Mouse (Mus musculus) embryonic facial prominence, embryonic 14.5 days (tissue): Measurements from ENCODE around the gene Zbtb39. TPM values are rescaled to one million over a fixed set of nuclear protein-coding genes. Genes with fewer than 3 reads are reported as not detected.
"Not testable (repeated sequence)": the region's sequence is repeated elsewhere in the genome, so short reads cannot be mapped to it uniquely, and the experiment has no call there.

ENCODE experiments used
- ATAC-seq: fragments of 200-750 bp; cut with Nextera tagmentation; 2 replicates; pipeline ENCODE4 v1.8.0; 2017; ENCODE audit warnings: low read depth, moderate number of reproducible peaks, moderate TSS enrichment
- DNase-seq: peaks from one replicate; pipeline ENCODE4 v3.0.0-alpha.2; 2015; ENCODE audit warnings: low spot score
- H3K27ac ChIP-seq: fragments of 300-500 bp; sonication (generic); replicated peaks from 2 replicates; pipeline ENCODE4 v1.5.1; 2014; ENCODE audit warnings: low read depth, mild to moderate bottlenecking, low read length, moderate library complexity
- H3K27me3 ChIP-seq: fragments of 300-500 bp; sonication (generic); replicated peaks from 2 replicates; pipeline ENCODE4 v1.6.1; 2014; ENCODE audit warnings: low read length; ENCODE audit not compliant: control insufficient read depth, insufficient read depth
- H3K36me3 ChIP-seq: fragments of 300-500 bp; sonication (generic); 2 replicates; pipeline ENCODE4 v1.6.1; 2014; ENCODE audit warnings: low read length, mixed read lengths; ENCODE audit not compliant: control insufficient read depth, insufficient read depth
- H3K4me1 ChIP-seq: fragments of 300-500 bp; sonication (generic); 2 replicates; pipeline ENCODE4 v1.6.1; 2014; ENCODE audit warnings: antibody characterized with exemption, low read length; ENCODE audit not compliant: control insufficient read depth, insufficient read depth
- H3K4me2 ChIP-seq: fragments of 300-500 bp; sonication (generic); 2 replicates; pipeline ENCODE4 v1.6.1; 2014; ENCODE audit warnings: low read depth, mild to moderate bottlenecking, low read length, moderate library complexity, mixed read lengths
- H3K4me3 ChIP-seq: fragments of 300-500 bp; sonication (generic); 2 replicates; pipeline ENCODE4 v1.5.1; 2014; ENCODE audit warnings: low read depth, mild to moderate bottlenecking, low read length
- H3K9ac ChIP-seq: fragments of 300-500 bp; sonication (generic); 2 replicates; pipeline ENCODE4 v1.6.1; 2014; ENCODE audit warnings: low read depth, mild to moderate bottlenecking, low read length, moderate library complexity, mixed read lengths
- H3K9me3 ChIP-seq: fragments of 300-500 bp; sonication (generic); 2 replicates; pipeline ENCODE4 v1.6.1; 2016; ENCODE audit warnings: low read length; ENCODE audit not compliant: control insufficient read depth
- WGBS: fragments of 180-500 bp; shearing (Covaris S2); extraction: QIAGEN DNeasy Blood & Tissue Kit; methylation state at CpG from one replicate; pipeline ENCODE4 v1.1.7; 2014; 5-methylcytosine and 5-hydroxymethylcytosine counted together
- polyA plus RNA-seq: library from polyadenylated mRNA; unstranded; fragments of >200 nt; fragmentation: Nextera tagmentation; extraction: Ambion mirVana; gene quantifications from 2 replicates; pipeline ENCODE4 v1.2.1, GENCODE M21; 2014

Gene Zbtb39
- polyA plus RNA-seq, 1 experiment from 2014 or later = 3.7 TPM

DNA sequence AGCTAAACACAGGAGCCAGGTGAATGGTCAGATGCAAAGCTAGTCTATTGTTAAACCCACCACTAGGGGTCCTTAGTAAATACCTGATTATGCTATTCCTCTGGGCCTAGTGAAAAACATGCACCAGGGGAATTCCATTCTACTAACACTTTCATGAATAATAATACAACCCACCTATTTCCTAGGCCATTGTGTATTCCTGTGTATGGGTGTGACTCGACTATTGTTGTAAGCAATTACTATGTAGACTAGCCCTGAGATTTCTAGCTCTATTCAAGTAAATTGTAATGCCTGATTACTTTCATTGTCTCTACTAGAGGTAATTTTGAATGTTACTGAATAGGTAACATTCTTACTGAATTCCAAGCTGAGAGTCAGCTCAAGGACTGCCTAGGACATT is 46.1 kb downstream of the Zbtb39 start:
- not testable (repeated sequence) for DNase-seq, H3K27me3 ChIP-seq, ATAC-seq, H3K36me3 ChIP-seq, H3K27ac ChIP-seq, H3K9ac ChIP-seq, H3K4me2 ChIP-seq, H3K9me3 ChIP-seq, H3K4me3 ChIP-seq, H3K4me1 ChIP-seq
- 82% methylated on average over 1 of the region's 1 CpGs for WGBS

Other genes starting within 250 kb of the Zbtb39 start
- 5.0 and 5.2 TPM in 2 replicates for gene Stac3, start 237.9 kb upstream of the Zbtb39 start, polyA plus RNA-seq
- gene Ndufa4l2, start 224.6 kb upstream of the Zbtb39 start, polyA plus RNA-seq = 57.7 and 91.9 TPM in 2 replicates
- gene Shmt2, start 217.1 kb upstream of the Zbtb39 start, polyA plus RNA-seq = 80.0 and 89.4 TPM in 2 replicates
- gene Nxph4, start 205.0 kb upstream of the Zbtb39 start, polyA plus RNA-seq = 5.2 and 6.1 TPM in 2 replicates
- gene Lrp1, start 118.4 kb upstream of the Zbtb39 start, polyA plus RNA-seq = 137 and 145 TPM in 2 replicates
- gene Stat6, start 96.6 kb upstream of the Zbtb39 start, polyA plus RNA-seq = 22.9 and 23.1 TPM in 2 replicates
- 10.5 and 11.2 TPM in 2 replicates for gene Nemp1, start 72.6 kb upstream of the Zbtb39 start, polyA plus RNA-seq
- 15.2 and 16.1 TPM in 2 replicates for gene Nab2, start 71.0 kb upstream of the Zbtb39 start, polyA plus RNA-seq
- 0.75 and 1.2 TPM in 2 replicates for gene Myo1a, start 34.4 kb upstream of the Zbtb39 start, polyA plus RNA-seq
- gene Tac2, start 15.1 kb upstream of the Zbtb39 start, polyA plus RNA-seq = 0.54 TPM in 1 of 2 replicates, not detected in the other
- 0.63 and 0.67 TPM in 2 replicates for gene Gpr182, start 12.2 kb downstream of the Zbtb39 start, polyA plus RNA-seq
- gene Rdh1, start 20.2 kb downstream of the Zbtb39 start, polyA plus RNA-seq = 0.10 and 0.11 TPM in 2 replicates
- gene Rdh16f1, start 20.2 kb downstream of the Zbtb39 start, polyA plus RNA-seq = 0.29 TPM in 1 of 2 replicates, not detected in the other
- gene Rdh9, start 36.8 kb downstream of the Zbtb39 start, polyA plus RNA-seq = 0.38 TPM in 1 of 2 replicates, not detected in the other
- gene Rdh16, start 61.6 kb downstream of the Zbtb39 start, polyA plus RNA-seq = not detected in 2 replicates
- gene Rdh19, start 110.4 kb downstream of the Zbtb39 start, polyA plus RNA-seq = not detected in 2 replicates
- not detected in 2 replicates for gene Rdh16f2, start 126.9 kb downstream of the Zbtb39 start, polyA plus RNA-seq
- gene Rdh7, start 149.3 kb downstream of the Zbtb39 start, polyA plus RNA-seq = not detected in 2 replicates
- gene Sdr9c7, start 159.0 kb downstream of the Zbtb39 start, polyA plus RNA-seq = 0.77 and 1.1 TPM in 2 replicates